Mouse (Mus musculus): ENCODE results near the gene Pmepa1.
A peak's percentile ranks its signal among the peaks of the same experiment; 100 is the strongest.

The Pmepa1 gene

GRCm38 (mm10) chr2:173275343-173276201 lies 761 bp downstream of the Pmepa1 start:
- DNase-seq = peak in 1 of 2 experiments; percentile 39

- no peak for DNase-seq
These were observed 1.6 kb downstream of the Pmepa1 start for GRCm38 (mm10) chr2:173274428-173275342.

DNA sequence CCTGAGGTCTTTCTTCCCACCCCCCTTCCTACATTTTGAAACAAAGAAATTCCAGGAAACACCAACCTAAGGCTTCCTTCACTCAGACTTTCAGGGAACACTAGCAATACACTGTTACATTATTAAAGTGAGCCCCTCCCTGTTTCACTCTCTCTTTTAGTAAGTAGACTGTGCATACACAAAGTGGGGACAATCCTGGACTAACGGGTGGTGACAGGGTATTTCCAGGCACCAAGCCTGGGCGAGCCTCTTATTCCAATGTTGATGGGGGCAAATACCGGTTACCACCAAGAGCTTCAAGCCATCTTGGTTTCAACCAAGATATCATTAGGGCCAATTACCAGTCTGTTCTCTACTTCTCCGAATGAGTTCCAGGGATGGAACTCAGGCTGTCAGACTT lies 2.4 kb downstream of the Pmepa1 start:
- DNase-seq = no peak

- no peak for DNase-seq
These were observed 3.9 kb downstream of the Pmepa1 start for GRCm38 (mm10) chr2:173272354-173272900.

DNA sequence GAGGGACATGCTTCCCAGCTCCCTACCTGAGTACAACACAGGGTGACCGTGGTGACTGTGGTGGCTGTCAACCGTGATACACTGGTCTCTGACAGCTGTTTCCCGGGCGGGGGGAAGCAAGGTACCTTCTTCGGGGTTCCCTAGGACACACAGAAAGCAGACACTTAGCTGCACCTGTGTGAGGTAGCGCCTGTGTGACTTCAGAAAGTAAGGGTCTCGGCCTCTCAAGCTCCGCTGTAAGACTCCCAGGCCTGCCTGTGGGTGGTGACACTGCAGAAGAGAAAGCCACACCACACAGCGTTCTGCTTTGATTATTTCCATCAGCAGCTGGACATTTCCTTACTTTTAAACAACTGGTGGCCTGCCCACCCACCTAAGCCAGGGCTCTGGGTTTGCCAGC lies 4.8 kb downstream of the Pmepa1 start:
- no peak for DNase-seq

- no peak for DNase-seq
These were observed 5.6 kb downstream of the Pmepa1 start for GRCm38 (mm10) chr2:173270601-173271248.

DNA sequence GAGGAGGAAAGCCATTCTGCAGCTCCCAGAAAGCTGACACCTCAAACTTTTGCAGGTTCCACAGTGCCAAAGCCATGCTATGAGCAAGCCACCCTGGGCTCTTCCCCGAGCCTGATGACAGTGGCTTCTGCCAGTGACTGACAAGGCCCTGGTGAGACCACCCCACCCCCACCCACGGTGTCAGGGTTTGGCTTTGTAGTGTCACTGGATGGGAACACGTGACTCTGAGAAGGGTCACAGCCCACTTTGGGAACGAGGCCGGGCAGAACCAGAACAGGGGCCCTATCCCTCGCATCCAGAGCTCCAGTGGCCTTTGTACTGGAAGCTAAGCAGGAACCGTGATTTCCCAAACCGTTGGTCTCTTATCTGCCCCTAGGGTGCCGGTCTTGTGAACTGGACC lies 6.1 kb downstream of the Pmepa1 start:
- DNase-seq = no peak

DNA sequence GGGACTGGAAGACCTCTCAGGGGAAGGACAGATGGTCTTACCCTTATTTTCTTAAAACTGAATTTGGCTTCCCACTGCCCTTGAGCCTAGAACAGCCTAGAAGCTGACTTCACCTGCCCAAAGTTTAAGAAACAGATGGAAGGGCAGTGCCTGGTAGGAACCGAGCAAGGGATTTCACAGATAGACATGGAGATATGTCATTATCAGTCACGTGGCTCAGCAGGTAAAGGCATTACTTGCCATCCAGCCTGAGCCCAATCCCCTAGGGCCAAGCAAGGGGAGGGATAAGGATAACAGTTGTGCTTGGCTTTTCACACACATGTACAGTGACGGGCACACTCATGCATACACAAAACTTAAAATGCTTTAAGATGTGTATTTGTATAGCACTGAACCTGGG lies 8.8 kb downstream of the Pmepa1 start:
- DNase-seq = no peak

GRCm38 (mm10) chr2:173266349-173267112 lies 9.8 kb downstream of the Pmepa1 start:
- DNase-seq = no peak

DNA sequence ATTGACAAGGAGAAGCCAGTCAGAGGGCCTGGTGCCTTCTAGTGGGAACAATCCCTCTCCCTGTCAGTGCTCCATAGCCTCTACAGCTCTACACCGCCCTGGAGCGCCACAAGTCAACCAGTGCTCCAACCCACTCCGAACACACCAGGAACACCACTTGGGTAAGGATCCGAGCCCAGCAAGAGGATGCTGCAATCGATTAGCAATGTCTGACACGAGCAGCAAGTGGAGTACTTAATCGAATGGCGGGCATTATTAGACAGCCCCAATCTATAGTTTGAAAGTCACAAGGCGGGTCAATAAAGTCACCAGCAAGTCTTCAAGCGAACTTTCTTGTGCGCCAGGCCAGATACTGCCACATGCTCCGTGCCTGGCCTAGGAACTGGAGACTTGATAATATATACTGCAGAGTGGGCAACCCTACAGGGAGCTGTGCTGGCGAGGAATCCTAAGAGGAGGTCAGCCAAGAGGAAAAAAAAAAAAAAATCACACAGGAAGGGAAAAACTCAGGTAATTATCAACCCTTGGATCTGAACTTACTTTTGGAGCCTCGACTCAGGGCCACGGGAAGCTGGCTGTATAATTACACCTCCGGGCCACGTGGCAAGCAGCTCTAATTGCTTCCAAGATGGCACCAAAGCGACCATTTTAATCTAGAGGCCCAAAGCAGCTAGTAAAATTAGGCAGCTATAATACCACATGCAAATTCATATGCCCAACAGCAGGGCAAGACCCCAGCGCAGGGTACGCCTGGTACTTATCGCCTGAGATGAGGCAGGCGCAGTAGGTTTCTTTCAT lies 10.7 kb downstream of the Pmepa1 start:
- DNase-seq = no peak

DNA sequence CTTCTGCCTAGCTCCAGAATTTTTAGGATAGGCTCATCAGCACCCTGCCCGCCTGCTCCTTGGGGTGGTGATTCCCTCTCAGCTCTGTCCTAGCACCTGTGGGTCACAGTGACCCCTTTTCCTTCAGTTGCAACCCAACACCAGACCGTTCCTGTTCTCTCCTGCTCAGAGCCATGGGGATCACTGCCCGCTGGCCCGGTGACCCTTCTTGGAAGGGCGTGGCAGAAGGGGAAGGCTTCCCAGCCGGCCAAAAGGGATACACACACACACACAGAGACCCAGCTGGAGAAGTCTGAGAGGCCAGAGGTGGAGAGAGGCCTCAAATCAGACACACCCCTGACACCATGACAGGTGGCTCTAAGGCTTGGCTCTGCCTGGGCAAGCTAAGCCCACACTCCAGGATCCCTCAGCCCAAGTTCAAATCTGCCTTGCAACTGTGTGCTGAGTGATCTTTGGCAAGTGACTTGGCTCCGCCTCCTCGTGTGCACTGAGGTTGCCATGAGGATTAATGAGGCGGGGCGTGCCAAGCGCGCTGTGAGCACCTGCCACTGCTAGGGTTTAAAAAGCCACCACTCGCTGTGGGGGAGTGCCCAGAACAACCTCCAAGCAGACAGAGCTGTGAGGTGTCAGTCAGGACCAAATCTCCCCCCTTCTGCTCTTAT lies 11.7 kb downstream of the Pmepa1 start:
- peak; percentile 21 to 30 for DNase-seq

GRCm38 (mm10) chr2:173263636-173264330 lies 12.6 kb downstream of the Pmepa1 start:
- DNase-seq = peak in 1 of 2 experiments; percentile 21

DNA sequence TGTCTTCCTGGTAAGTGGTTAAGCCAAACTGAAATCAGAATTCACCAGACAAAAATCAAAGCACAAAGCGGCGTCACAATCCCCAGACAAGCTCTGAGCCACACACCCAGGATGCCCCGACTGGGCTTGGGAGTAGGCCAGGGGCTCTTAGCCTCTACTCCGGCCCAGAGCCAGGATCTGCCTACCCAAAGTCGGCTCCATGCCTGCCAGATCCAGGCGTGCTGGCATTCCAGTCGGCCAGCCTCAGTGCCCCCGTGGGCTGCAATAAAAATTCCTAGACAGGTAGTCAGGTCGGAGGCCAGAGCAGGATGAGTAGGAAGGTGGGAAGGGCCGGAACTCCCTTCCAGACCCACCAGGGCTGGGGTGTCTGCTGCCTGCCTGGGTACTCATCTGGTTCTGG lies 14.8 kb downstream of the Pmepa1 start:
- DNase-seq = no peak

- no peak for DNase-seq
These were observed 17.8 kb downstream of the Pmepa1 start for GRCm38 (mm10) chr2:173258459-173259091.

GRCm38 (mm10) chr2:173257610-173258009 lies 18.7 kb downstream of the Pmepa1 start:
- no peak for DNase-seq

DNA sequence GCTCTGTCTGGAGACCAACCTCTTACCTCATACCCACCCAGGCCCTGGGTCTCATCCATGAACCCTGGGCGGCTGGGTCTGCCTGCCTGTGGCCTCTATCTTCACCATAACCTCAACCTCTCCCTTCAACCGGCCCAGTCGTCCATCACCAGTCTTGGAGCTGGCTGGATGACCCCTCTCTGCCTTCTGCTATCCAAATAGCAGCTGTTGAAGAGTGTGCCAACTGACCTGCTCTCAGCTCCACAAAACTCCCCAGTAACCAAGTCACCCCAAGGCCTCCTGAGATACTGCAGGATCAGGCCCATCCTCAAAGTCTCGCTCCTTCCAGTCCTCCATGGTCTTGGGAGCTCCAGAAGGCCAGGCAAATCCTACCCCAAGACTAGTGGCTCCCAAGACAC lies 19.8 kb downstream of the Pmepa1 start:
- no peak for DNase-seq

- no peak for DNase-seq
These were observed 20.4 kb downstream of the Pmepa1 start for GRCm38 (mm10) chr2:173255810-173256551.

DNA sequence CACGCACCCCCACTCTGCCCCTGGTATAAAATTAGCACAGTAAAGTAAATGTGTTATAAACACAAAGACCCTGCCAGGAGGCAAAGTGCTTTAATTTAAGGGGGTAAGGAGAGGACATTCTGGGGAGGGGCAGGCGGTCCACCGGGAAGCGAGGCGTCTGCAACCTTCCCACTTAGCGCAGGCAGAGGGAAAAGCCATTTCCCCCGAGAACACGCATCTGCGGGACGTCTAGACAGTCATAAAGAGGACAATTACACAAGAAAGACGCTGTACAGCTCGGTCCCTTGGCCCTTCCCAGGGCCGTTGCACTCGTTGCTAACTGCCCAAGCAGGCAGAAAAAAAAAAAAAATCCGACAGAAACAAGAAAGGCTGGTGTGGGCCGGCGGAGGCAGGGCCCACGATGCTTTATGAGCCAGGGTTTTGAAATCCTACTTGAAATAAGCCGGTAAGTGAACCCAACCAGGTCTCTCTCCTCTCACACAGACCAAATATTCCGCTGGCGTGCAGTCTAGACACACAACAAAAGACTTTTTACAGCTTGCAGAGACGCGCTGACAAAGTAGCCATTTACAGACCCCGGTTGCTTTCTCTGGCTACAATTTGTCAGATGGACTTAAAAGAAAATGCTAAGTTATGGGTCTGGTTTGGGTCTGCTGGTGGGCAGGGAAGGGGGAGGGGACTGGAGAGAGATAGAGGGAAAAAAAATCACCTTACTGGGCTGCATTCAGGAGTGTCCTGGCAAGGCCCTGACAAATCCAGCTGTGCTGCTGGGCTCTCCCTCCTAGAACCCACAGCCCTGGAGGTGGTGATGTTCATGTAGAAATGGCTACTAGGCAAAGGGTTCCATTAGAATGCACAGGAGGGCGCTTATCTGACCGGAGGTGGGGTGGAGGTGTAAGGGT lies 22.3 kb downstream of the Pmepa1 start:
- DNase-seq = no peak
